Mouse (Mus musculus): ENCODE data around the gene Vmn1r221. TPM values are rescaled to one million over a fixed set of nuclear protein-coding genes. Genes with fewer than 3 reads are reported as not detected.

Vmn1r221 gene
- polyA plus RNA-seq, 1 experiment from 2014 or later = not detected

DNA sequence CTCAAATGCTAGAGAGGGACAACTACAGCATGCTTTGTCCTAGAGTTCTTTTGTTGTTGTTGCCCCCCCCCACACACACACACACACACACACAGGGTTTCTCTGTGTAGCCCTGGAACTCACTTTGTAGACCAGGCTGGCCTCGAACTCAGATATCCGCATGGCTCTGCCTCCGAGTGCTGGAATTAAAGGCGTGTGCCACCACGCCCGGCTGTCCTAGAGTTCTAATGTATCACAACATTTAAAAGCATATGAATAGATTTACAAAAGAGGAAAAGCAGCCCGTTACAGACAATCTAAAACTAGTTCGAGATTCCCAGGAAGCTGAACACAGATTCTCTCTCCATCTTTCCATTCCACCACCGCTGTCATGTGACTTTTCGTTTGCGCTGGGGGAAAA, 55.8 kb downstream of the Vmn1r221 start:
- 32% methylated on average over 11 of the region's 11 CpGs for WGBS
- no peaks in the 10 kb centered on the region for H3K27me3 ChIP-seq (replicated peaks; ENCODE audit: control insufficient read depth, insufficient read depth, low read length)
- ATAC-seq = peak; percentile 19; the same call in 1 of the 2 replicates

GRCm38 (mm10) chr13:23270321-23271101, 56.6 kb downstream of the Vmn1r221 start:
- no peaks in the 10 kb centered on the region for H3K9me3 ChIP-seq (ENCODE audit: control insufficient read depth, low read length)
- peak; percentile 99 for ATAC-seq
- peak overlapping the region; percentile 33 for H3K9ac ChIP-seq (ENCODE audit: low read depth, low read length)
- peak overlapping the region; percentile 54 for H3K4me2 ChIP-seq (ENCODE audit: low read length)
- no peaks in the 10 kb centered on the region for H3K4me1 ChIP-seq (ENCODE audit: control insufficient read depth, insufficient read depth, low read depth, low read length)
- WGBS = 3% methylated on average over 34 of the region's 34 CpGs
- no peaks in the 10 kb centered on the region for H3K27me3 ChIP-seq (replicated peaks; ENCODE audit: control insufficient read depth, insufficient read depth, low read length)
- H3K27ac ChIP-seq (ENCODE audit: low read depth, low read length) = peak overlapping the region; percentile 4; the same call in 1 of the 2 replicates
- peak overlapping the region; percentile 41 for H3K4me3 ChIP-seq (ENCODE audit: low read length)
- H3K36me3 ChIP-seq (ENCODE audit: control insufficient read depth, insufficient read depth, low read length) = no peaks in the 10 kb centered on the region

More for the DNA sequence above, 55.8 kb downstream of the Vmn1r221 start:
- no peak overlapping the region for H3K27ac ChIP-seq (ENCODE audit: low read depth, low read length)
- H3K4me1 ChIP-seq (ENCODE audit: control insufficient read depth, insufficient read depth, low read depth, low read length) = no peaks in the 10 kb centered on the region
- peak overlapping the region; percentile 41 for H3K4me3 ChIP-seq (ENCODE audit: low read length)
- H3K4me2 ChIP-seq (ENCODE audit: low read length) = peak overlapping the region; percentile 54
- no peaks in the 10 kb centered on the region for H3K9me3 ChIP-seq (ENCODE audit: control insufficient read depth, low read length)
- H3K36me3 ChIP-seq (ENCODE audit: control insufficient read depth, insufficient read depth, low read length) = no peaks in the 10 kb centered on the region
- peak overlapping the region; percentile 33; the same call in 1 of the 2 replicates for H3K9ac ChIP-seq (ENCODE audit: low read depth, low read length)

Other genes with a start within 250 kb of the Vmn1r221 start
- gene Vmn1r213, start 206.5 kb upstream of the Vmn1r221 start, polyA plus RNA-seq (2015; fragmentation: Nextera tagmentation; extraction: Ambion mirVana) = not detected in 2 replicates
- gene Vmn1r214, start 183.7 kb upstream of the Vmn1r221 start, polyA plus RNA-seq (2015; fragmentation: Nextera tagmentation; extraction: Ambion mirVana) = not detected in 2 replicates
- not detected in 2 replicates for gene Vmn1r215, start 146.1 kb upstream of the Vmn1r221 start, polyA plus RNA-seq (2015; fragmentation: Nextera tagmentation; extraction: Ambion mirVana)
- not detected in 2 replicates for gene Vmn1r217, start 95.9 kb upstream of the Vmn1r221 start, polyA plus RNA-seq (2015; fragmentation: Nextera tagmentation; extraction: Ambion mirVana)
- gene Vmn1r218, start 81.0 kb upstream of the Vmn1r221 start, polyA plus RNA-seq (2015; fragmentation: Nextera tagmentation; extraction: Ambion mirVana) = not detected in 2 replicates
- gene Vmn1r219, start 54.8 kb upstream of the Vmn1r221 start, polyA plus RNA-seq (2015; fragmentation: Nextera tagmentation; extraction: Ambion mirVana) = not detected in 2 replicates
- gene Vmn1r220, start 26.2 kb upstream of the Vmn1r221 start, polyA plus RNA-seq (2015; fragmentation: Nextera tagmentation; extraction: Ambion mirVana) = not detected in 2 replicates
- gene Vmn1r222, start 21.8 kb downstream of the Vmn1r221 start, polyA plus RNA-seq (2015; fragmentation: Nextera tagmentation; extraction: Ambion mirVana) = not detected in 2 replicates
- gene Vmn1r223, start 33.0 kb downstream of the Vmn1r221 start, polyA plus RNA-seq (2015; fragmentation: Nextera tagmentation; extraction: Ambion mirVana) = not detected in 2 replicates
- gene Zfp322a, start 155.1 kb downstream of the Vmn1r221 start, polyA plus RNA-seq (2015; fragmentation: Nextera tagmentation; extraction: Ambion mirVana) = 46.2 and 48.2 TPM in 2 replicates
- 9.8 and 10.1 TPM in 2 replicates for gene Abt1, start 209.7 kb downstream of the Vmn1r221 start, polyA plus RNA-seq (2015; fragmentation: Nextera tagmentation; extraction: Ambion mirVana)

All from hindbrain, embryonic 16.5 days (tissue).